26 mouse cellular contexts compared by ENCODE assay signal in the genomic region with DNA sequence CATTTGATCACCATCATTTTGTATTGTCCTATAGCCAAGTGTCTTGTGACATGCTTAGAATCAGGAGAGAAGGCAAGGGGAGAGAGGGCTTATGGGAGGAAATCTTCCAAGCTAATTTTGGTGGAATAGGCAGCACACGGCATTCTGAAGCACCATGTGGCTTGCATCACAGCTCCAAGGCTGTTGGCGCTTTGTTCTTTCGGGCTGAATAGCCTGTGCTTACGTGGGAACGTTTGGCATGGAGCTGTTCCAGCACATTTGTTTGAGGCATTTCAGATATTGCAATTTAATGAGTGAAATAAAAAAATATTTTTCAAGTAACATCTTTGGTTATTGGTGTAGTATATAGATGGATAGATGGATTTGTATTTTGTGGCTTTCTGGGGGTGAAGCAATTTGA.
DNase-seq lines count a peak whose midpoint lies in the region; ATAC-seq lines count a peak whose summit lies in the region.
"Had no signal": no experiment of that assay in that cellular context is flagged by ENCODE, and none has a peak within 500 bp of the region (broad histone marks: within the 10 kb centered on the region; RNA-seq: fewer than 3 reads in every experiment).

No protein-coding gene starts in this region.

- no peaks in the 10 kb centered on the region for H3K4me1 ChIP-seq in midbrain, embryonic 16.5 days (ENCODE audit: control insufficient read depth, insufficient read depth, low read length)
- H3K4me1 ChIP-seq: embryonic facial prominence, embryonic 12.5 days; forebrain, embryonic 15.5 days; heart, embryonic 15.5 days; hindbrain, embryonic 10.5 days; hindbrain, embryonic 13.5 days had no signal

- no peaks in the 10 kb centered on the region for H3K36me3 ChIP-seq in midbrain, embryonic 16.5 days (ENCODE audit: control insufficient read depth, insufficient read depth, low read length)
- H3K36me3 ChIP-seq: embryonic facial prominence, embryonic 12.5 days; embryonic facial prominence, embryonic 15.5 days; forebrain, embryonic 15.5 days; heart, embryonic 15.5 days; hindbrain, embryonic 10.5 days; hindbrain, embryonic 13.5 days had no signal

- peak; percentile 51 for DNase-seq in layer of hippocampus, adult 11-12 months (ENCODE audit: low spot score)
- DNase-seq in layer of hippocampus, adult 9-10 months (ENCODE audit: low spot score), result no peak
- peak; percentile 57 to 82 for DNase-seq in layer of hippocampus, adult 18-20 months (ENCODE audit: low spot score in 2 of 2)
- peak; percentile 47 to 61 for DNase-seq in layer of hippocampus, adult 8-10 months (ENCODE audit: low spot score in 2 of 2)
- DNase-seq in telencephalon, adult 2 months (ENCODE audit: low read depth, low spot score), result peak; percentile 40
- no peak for DNase-seq in thymus, postnatal 25 days
- DNase-seq: adrenal gland, adult 8-10 months; adrenal gland, postnatal 25 days; cerebellum, adult 18-20 months; cerebellum, adult 9-11 months; cerebellum, postnatal 25 days; gastrocnemius, postnatal 10 days; gastrocnemius, postnatal 36 days; heart, postnatal 10 days; heart, postnatal 36 days had no signal

- ATAC-seq in midbrain, embryonic 16.5 days, result no peak
- ATAC-seq: activated CD4-positive, CD25-positive, alpha-beta regulatory T cell, adult 4 months; CD4-positive, CD25-positive, alpha-beta regulatory T cell, adult 4 months; forebrain, embryonic 15.5 days; hindbrain, embryonic 16.5 days had no signal

- no peaks in the 10 kb centered on the region for H3K27me3 ChIP-seq in midbrain, embryonic 16.5 days (ENCODE audit: control insufficient read depth, insufficient read depth, low read depth, low read length)
- H3K27me3 ChIP-seq: embryonic facial prominence, embryonic 12.5 days; embryonic facial prominence, embryonic 15.5 days; forebrain, embryonic 15.5 days; heart, embryonic 15.5 days; hindbrain, embryonic 13.5 days had no signal

- whole genome bisulfite sequencing in midbrain, embryonic 16.5 days, result 82% methylated on average over 5 of the region's 5 CpGs

- no peak overlapping the region for H3K4me2 ChIP-seq in midbrain, embryonic 16.5 days (ENCODE audit: low read length)
- H3K4me2 ChIP-seq: embryonic facial prominence, embryonic 12.5 days; embryonic facial prominence, embryonic 15.5 days; forebrain, embryonic 15.5 days; heart, embryonic 11.5 days; heart, embryonic 15.5 days; hindbrain, embryonic 13.5 days had no signal

- no peak overlapping the region for H3K9ac ChIP-seq in midbrain, embryonic 16.5 days (ENCODE audit: low read depth, low read length)
- H3K9ac ChIP-seq: embryonic facial prominence, embryonic 12.5 days; embryonic facial prominence, embryonic 15.5 days; forebrain, embryonic 15.5 days; heart, embryonic 15.5 days; hindbrain, embryonic 13.5 days had no signal

- H3K9me3 ChIP-seq in midbrain, embryonic 16.5 days (replicated peaks; ENCODE audit: control insufficient read depth, low read length, poor library complexity, severe bottlenecking), result no peaks in the 10 kb centered on the region
- H3K9me3 ChIP-seq: embryonic facial prominence, embryonic 12.5 days; embryonic facial prominence, embryonic 15.5 days; forebrain, embryonic 15.5 days; heart, embryonic 15.5 days; hindbrain, embryonic 10.5 days; hindbrain, embryonic 13.5 days had no signal

- no peak overlapping the region for H3K27ac ChIP-seq in midbrain, embryonic 16.5 days (ENCODE audit: low read length)
- H3K27ac ChIP-seq: embryonic facial prominence, embryonic 12.5 days; embryonic facial prominence, embryonic 15.5 days; forebrain, embryonic 15.5 days; heart, embryonic 15.5 days; hindbrain, embryonic 10.5 days; hindbrain, embryonic 13.5 days had no signal

- H3K4me3 ChIP-seq in midbrain, embryonic 16.5 days (ENCODE audit: low read depth, low read length), result no peak overlapping the region
- H3K4me3 ChIP-seq: embryonic facial prominence, embryonic 12.5 days; embryonic facial prominence, embryonic 15.5 days; forebrain, embryonic 15.5 days; heart, embryonic 15.5 days; hindbrain, embryonic 10.5 days; hindbrain, embryonic 13.5 days had no signal

Comparison
In these comparisons a context has a peak if more than half of its experiments do, and no peak if none do; other contexts are left out.
1. DNase-seq: peak in layer of hippocampus, adult 11-12 months (single experiment), layer of hippocampus, adult 18-20 months (2 of 2), layer of hippocampus, adult 8-10 months (2 of 2) and telencephalon, adult 2 months (single experiment); none in layer of hippocampus, adult 9-10 months (single experiment) and thymus, postnatal 25 days (single experiment).